Mouse (Mus musculus): ENCODE measurements around the gene Speg.

DNA sequence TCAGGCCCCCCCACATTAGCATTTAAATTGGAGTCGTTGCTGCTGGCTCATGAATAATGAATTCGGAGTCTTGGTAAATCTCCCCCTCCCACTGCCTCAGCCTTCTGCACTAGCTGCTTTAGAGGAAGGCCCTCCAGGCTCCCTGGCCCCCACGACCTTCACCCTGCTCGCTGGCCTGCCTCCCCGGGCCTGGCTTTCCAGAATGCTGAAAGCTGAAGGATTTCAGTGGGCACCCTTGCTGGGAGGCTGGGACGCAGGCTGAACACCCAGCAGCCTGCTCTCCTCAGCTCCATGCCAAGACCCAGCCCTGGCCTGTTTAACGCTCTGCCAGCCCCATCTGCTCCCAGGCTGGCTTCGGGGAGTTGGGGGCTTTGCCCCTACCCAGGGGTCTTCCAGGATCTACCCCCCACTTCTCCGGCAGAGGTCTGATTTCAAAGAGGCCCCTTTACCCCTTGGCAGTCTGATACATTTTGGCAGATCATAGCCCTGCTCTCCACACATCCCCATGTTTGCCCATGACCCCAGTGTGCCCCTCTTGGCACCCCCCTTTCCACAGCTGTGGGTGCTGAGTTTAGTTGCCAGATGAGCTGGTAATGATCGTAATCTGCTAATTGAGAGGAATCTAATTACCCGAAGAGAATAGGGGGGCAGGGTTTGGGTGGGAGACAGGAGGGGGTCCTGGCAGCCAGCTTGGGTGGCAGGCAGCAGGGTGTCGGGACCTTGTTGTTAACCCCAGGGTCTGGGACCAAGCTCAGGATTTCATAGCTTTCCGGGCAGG is 68.3 kb downstream of the Speg start:
- TF ChIP-seq CTCF (IDR thresholded peaks at IDR 0.05; ENCODE audit: insufficient read depth, low read length) (no peak), POLR2A (IDR thresholded peaks at IDR 0.05; ENCODE audit: borderline replicate concordance, extremely low read depth, low read depth, low read length) (no peak)
